Mouse (Mus musculus): Measurements from ENCODE around the gene Bcar1. TPM values are rescaled to one million over a fixed set of nuclear protein-coding genes. Genes with fewer than 3 reads are reported as not detected.

Bcar1 gene
- polyA plus RNA-seq (2015; fragmentation: Nextera tagmentation; extraction: Ambion mirVana), result 45.9 and 52.5 TPM in 2 replicates

DNA sequence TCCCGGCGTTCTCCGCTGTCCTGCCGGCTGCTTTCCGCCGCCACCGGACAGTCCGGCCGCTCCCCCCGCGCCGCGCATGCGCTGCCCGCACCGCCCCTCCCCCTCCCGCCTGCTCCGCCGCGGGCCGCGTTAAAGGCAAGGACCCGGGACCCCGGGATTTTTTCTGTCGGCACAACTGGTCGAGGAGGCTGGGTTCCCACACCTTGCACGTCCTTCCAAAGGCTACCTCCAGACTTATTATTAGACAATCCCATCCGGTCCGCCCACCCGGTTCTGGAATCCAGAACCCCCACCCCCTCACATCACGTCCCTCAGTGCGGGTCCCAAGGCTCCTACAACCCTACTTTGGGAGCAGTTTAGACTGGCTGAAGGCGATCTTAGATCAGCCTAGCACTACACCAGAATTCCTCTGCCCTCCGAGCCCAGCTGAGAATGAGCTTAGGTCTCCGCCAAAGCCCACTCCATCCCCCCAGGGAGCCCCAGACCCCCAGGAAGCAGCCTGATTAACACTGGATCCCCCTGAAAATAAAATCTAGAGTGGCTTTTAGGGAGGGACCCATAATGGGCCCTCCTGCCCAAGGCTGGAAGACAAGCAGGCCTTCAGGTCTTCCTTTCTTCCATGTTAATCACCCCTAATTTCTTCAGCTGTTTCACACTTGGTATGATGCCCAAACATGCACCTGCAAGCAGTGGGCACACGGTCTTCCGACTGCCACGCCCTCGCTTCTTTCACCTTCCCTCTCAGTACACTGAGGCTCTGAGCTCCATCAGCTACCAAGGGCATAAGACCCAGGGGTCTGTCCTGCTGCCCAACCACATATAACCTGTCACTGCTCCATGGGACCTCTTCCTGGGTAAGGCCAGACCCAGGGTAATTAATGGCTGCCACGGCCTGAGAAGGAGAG is at the start of gene Bcar1:
Gene Bcar1, minus strand, starts transcription at position 18 of the 905 bp plus-strand sequence.
- peak; percentile 37 for ATAC-seq
- Histone ChIP-seq H3K36me3 (ENCODE audit: control insufficient read depth, insufficient read depth) (no peaks in the 10 kb centered on the region), H3K4me2 (ENCODE audit: low read length) (peak within 1 kb of the TSS; percentile 85), H3K9ac (replicated peaks; ENCODE audit: low read depth, low read length) (peak within 1 kb of the TSS; percentile 91), H3K27me3 (replicated peaks; ENCODE audit: control insufficient read depth, insufficient read depth, low read length) (no peaks in the 10 kb centered on the region), H3K27ac (ENCODE audit: low read length) (peak within 1 kb of the TSS; percentile 82), H3K4me1 (replicated peaks; ENCODE audit: control insufficient read depth, insufficient read depth, low read length) (peaks cover 61% of the 10 kb centered on the region), H3K4me3 (replicated peaks; ENCODE audit: low read length) (peak within 1 kb of the TSS; percentile 90), H3K9me3 (ENCODE audit: control insufficient read depth, low read length) (no peaks in the 10 kb centered on the region)
- WGBS, result 9% methylated on average over 38 of the region's 40 CpGs

DNA sequence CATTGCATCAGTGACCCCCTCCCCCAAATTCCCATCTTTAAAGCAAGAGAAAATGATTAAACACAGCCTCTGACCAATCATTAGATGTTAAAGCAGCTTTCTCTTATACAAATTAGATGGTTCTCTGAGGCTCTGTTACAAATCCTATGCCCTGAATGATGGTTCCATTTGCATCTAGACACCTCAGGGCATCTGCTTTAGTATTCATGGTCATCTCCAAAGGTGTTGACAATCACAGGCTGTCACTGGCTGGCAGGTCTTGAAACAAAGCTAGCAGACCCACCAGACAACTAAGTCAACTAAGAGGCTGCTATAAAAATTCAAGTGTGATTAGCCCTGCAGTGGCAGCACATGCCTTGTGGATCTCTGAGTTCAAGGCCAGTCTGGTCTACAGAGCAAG is 46.0 kb upstream of the Bcar1 start:
- Histone ChIP-seq H3K27ac (ENCODE audit: low read length) (peak overlapping the region; percentile 31; the same call in 1 of the 2 replicates), H3K36me3 (ENCODE audit: control insufficient read depth, insufficient read depth) (no peaks in the 10 kb centered on the region; the same call in 1 of the 2 replicates), H3K4me2 (ENCODE audit: low read length) (no peak overlapping the region), H3K4me3 (replicated peaks; ENCODE audit: low read length) (no peak overlapping the region), H3K9ac (replicated peaks; ENCODE audit: low read depth, low read length) (no peak overlapping the region), H3K27me3 (replicated peaks; ENCODE audit: control insufficient read depth, insufficient read depth, low read length) (no peaks in the 10 kb centered on the region), H3K4me1 (replicated peaks; ENCODE audit: control insufficient read depth, insufficient read depth, low read length) (peaks cover 25% of the 10 kb centered on the region), H3K9me3 (ENCODE audit: control insufficient read depth, low read length) (no peaks in the 10 kb centered on the region)
- ATAC-seq, result peak; percentile 38; the same call in 1 of the 2 replicates

DNA sequence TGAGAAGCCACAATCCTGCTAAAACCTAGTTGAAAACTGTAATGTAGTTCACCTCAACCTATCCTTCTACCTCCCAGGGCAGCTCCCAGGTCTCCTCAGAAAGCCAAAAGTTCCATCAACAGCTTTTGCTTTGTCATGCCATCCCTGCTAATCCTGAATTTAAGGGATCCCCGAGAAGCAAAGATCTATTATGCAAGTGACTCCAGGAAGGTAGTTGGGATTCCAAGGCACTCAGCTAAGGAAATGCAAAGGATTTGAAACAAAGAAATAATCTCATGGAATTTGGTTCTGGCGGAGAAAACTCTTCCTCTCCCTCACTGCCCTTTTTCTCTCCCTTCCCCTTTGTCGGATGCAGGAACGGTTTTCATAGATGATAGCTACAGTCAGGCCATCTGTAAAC is 45.6 kb upstream of the Bcar1 start:
- no peaks in the 10 kb centered on the region for H3K27me3 ChIP-seq (replicated peaks; ENCODE audit: control insufficient read depth, insufficient read depth, low read length)
- ATAC-seq, result no peak
- no peak overlapping the region for H3K4me3 ChIP-seq (replicated peaks; ENCODE audit: low read length)
- H3K27ac ChIP-seq (ENCODE audit: low read length), result peak overlapping the region; percentile 31; the same call in 1 of the 2 replicates
- no peaks in the 10 kb centered on the region for H3K36me3 ChIP-seq (ENCODE audit: control insufficient read depth, insufficient read depth)
- WGBS, result 16% methylated on average over 4 of the region's 4 CpGs
- no peak overlapping the region for H3K4me2 ChIP-seq (ENCODE audit: low read length)
- H3K9ac ChIP-seq (replicated peaks; ENCODE audit: low read depth, low read length), result no peak overlapping the region
- H3K4me1 ChIP-seq (replicated peaks; ENCODE audit: control insufficient read depth, insufficient read depth, low read length), result peaks cover 25% of the 10 kb centered on the region
- H3K9me3 ChIP-seq (ENCODE audit: control insufficient read depth, low read length), result no peaks in the 10 kb centered on the region

- H3K4me3 ChIP-seq (replicated peaks; ENCODE audit: low read length), result no peak overlapping the region
- H3K27ac ChIP-seq (ENCODE audit: low read length), result no peak overlapping the region
- H3K4me1 ChIP-seq (replicated peaks; ENCODE audit: control insufficient read depth, insufficient read depth, low read length), result peaks cover 25% of the 10 kb centered on the region
- no peaks in the 10 kb centered on the region for H3K36me3 ChIP-seq (ENCODE audit: control insufficient read depth, insufficient read depth)
- H3K4me2 ChIP-seq (ENCODE audit: low read length), result no peak overlapping the region
- H3K9ac ChIP-seq (replicated peaks; ENCODE audit: low read depth, low read length), result no peak overlapping the region
- WGBS, result 57% methylated on average over 3 of the region's 3 CpGs
- no peaks in the 10 kb centered on the region for H3K9me3 ChIP-seq (ENCODE audit: control insufficient read depth, low read length)
- no peaks in the 10 kb centered on the region for H3K27me3 ChIP-seq (replicated peaks; ENCODE audit: control insufficient read depth, insufficient read depth, low read length)
- ATAC-seq, result no peak
Measured at GRCm38 (mm10) chr8:111788497-111788896, 44.9 kb upstream of the Bcar1 start.

GRCm38 (mm10) chr8:111788085-111788484 is 44.5 kb upstream of the Bcar1 start:
- H3K27me3 ChIP-seq (replicated peaks; ENCODE audit: control insufficient read depth, insufficient read depth, low read length), result no peaks in the 10 kb centered on the region
- WGBS, result 64% methylated on average over 5 of the region's 5 CpGs
- H3K36me3 ChIP-seq (ENCODE audit: control insufficient read depth, insufficient read depth), result no peaks in the 10 kb centered on the region
- 0 out of 2 replicates have a peak, but pooled peaks have one; percentile 6 for ATAC-seq
- peaks cover 26% of the 10 kb centered on the region for H3K4me1 ChIP-seq (replicated peaks; ENCODE audit: control insufficient read depth, insufficient read depth, low read length)
- H3K4me3 ChIP-seq (replicated peaks; ENCODE audit: low read length), result no peak overlapping the region
- no peaks in the 10 kb centered on the region for H3K9me3 ChIP-seq (ENCODE audit: control insufficient read depth, low read length)
- H3K4me2 ChIP-seq (ENCODE audit: low read length), result no peak overlapping the region
- H3K9ac ChIP-seq (replicated peaks; ENCODE audit: low read depth, low read length), result no peak overlapping the region; the same call in 1 of the 2 replicates
- peak overlapping the region; percentile 71 for H3K27ac ChIP-seq (ENCODE audit: low read length)

DNA sequence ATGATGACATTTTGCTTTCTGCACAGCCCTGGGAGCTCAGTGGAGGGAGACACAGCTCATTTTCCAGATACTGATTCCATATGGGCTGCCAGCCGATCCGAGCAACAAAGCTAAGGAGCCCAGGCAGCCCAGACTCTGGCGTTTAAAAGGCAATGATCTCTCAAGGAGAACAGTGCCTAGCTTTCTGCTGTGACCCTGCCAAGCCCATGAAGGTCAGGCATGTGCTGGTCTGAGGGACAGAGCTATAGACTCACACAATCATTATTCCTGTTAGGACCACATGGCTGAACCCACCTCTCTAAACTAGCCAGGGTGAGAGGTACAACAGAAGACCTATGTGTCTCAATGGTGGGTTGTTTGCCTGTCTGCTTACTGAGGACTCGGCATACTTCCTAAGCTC is 44.1 kb upstream of the Bcar1 start:
- Histone ChIP-seq H3K4me3 (replicated peaks; ENCODE audit: low read length) (no peak overlapping the region), H3K9ac (replicated peaks; ENCODE audit: low read depth, low read length) (peak overlapping the region; percentile 33; the same call in 1 of the 2 replicates), H3K9me3 (ENCODE audit: control insufficient read depth, low read length) (no peaks in the 10 kb centered on the region), H3K27me3 (replicated peaks; ENCODE audit: control insufficient read depth, insufficient read depth, low read length) (no peaks in the 10 kb centered on the region), H3K27ac (ENCODE audit: low read length) (peak overlapping the region; percentile 71), H3K36me3 (ENCODE audit: control insufficient read depth, insufficient read depth) (no peaks in the 10 kb centered on the region), H3K4me1 (replicated peaks; ENCODE audit: control insufficient read depth, insufficient read depth, low read length) (peaks cover 30% of the 10 kb centered on the region), H3K4me2 (ENCODE audit: low read length) (0 out of 2 replicates have a peak overlapping the region, but pooled peaks have one; percentile 7)
- 23% methylated on average over 4 of the region's 4 CpGs for WGBS
- peak; percentile 70; the same call in 1 of the 2 replicates for ATAC-seq

DNA sequence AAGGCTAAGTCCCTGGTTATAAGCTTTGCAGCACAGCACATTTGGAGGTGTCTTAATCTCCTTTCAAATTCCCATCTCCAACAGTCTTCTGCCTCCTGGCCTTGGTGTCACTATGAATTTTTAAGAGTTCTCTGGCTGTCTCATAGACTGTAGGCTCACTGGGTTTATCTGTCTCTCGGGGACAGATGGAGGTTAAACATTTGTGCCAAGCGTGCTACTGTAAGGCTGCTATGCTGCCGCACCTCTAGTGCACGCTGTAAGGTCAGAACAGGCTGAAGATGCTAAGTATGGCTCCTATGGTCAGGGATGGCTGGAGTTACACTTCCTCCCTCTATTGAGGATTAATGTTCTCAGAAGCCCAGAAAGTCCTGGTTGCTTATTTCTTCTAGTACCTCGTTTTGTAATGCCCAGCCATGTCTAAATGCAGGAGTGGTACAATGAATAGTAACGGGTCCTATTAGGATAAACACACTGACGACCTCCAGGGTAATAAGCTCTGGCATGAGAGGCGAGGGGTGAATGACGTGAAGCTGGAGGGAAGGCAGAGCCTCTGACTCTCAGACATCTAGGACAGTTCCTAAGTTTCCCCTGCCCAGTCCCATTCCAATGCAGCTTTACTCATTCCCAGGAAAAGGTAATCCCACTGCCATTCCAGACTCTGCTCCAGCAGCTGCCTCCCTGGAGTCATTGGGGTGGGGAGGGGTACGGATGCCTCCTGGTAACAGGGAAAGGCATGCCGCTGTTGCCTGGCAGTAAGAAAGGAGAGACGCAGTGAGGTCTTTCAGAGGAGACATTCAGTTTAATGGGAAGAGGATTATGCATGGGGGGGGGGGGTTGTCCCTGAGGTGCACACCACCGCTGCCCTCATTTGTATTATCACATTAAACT is 43.3 kb upstream of the Bcar1 start:
- H3K27ac ChIP-seq (ENCODE audit: low read length), result peak overlapping the region; percentile 71
- H3K36me3 ChIP-seq (ENCODE audit: control insufficient read depth, insufficient read depth), result no peaks in the 10 kb centered on the region
- H3K9me3 ChIP-seq (ENCODE audit: control insufficient read depth, low read length), result no peaks in the 10 kb centered on the region
- WGBS, result 30% methylated on average over 13 of the region's 13 CpGs
- ATAC-seq, result peak; percentile 70
- no peak overlapping the region; the same call in 1 of the 2 replicates for H3K4me2 ChIP-seq (ENCODE audit: low read length)
- peaks cover 35% of the 10 kb centered on the region for H3K4me1 ChIP-seq (replicated peaks; ENCODE audit: control insufficient read depth, insufficient read depth, low read length)
- no peaks in the 10 kb centered on the region for H3K27me3 ChIP-seq (replicated peaks; ENCODE audit: control insufficient read depth, insufficient read depth, low read length)
- H3K4me3 ChIP-seq (replicated peaks; ENCODE audit: low read length), result no peak overlapping the region
- H3K9ac ChIP-seq (replicated peaks; ENCODE audit: low read depth, low read length), result peak overlapping the region; percentile 33

DNA sequence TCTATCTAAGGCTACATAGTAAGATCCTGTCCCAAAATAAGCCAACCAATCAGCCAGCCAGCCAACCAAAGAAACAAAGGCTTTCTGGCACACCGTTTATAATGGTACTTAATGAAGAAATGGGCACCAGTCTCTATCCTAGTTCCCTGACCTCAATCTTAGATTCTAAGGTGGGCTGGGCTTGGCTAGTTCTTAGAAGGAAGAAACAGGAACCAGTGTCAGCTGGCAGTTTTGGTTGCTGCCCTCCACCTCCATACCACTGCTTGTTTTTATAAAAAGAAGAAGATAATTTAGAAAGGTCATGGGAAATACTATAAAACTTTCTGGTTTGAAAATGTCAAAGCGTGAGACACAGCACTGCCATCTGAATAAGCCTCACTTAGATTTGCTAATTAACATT is 42.5 kb upstream of the Bcar1 start:
- Histone ChIP-seq H3K4me2 (ENCODE audit: low read length) (no peak overlapping the region), H3K27me3 (replicated peaks; ENCODE audit: control insufficient read depth, insufficient read depth, low read length) (no peaks in the 10 kb centered on the region), H3K4me3 (replicated peaks; ENCODE audit: low read length) (no peak overlapping the region), H3K4me1 (replicated peaks; ENCODE audit: control insufficient read depth, insufficient read depth, low read length) (peaks cover 35% of the 10 kb centered on the region), H3K9me3 (ENCODE audit: control insufficient read depth, low read length) (no peaks in the 10 kb centered on the region), H3K36me3 (ENCODE audit: control insufficient read depth, insufficient read depth) (no peaks in the 10 kb centered on the region), H3K27ac (ENCODE audit: low read length) (peak overlapping the region; percentile 12; the same call in 1 of the 2 replicates), H3K9ac (replicated peaks; ENCODE audit: low read depth, low read length) (no peak overlapping the region)
- no peak for ATAC-seq
- WGBS, result 76% methylated on average over 2 of the region's 2 CpGs
